Mouse (Mus musculus): Measurements from ENCODE around the gene Cltb. TPM values are rescaled to one million over a fixed set of nuclear protein-coding genes. Genes with fewer than 3 reads are reported as not detected.
A peak's percentile ranks its signal among the peaks of the same experiment; 100 is the strongest.

Cltb gene
- polyA plus RNA-seq, 1 experiment from 2014 or later = 51.0 TPM

DNA sequence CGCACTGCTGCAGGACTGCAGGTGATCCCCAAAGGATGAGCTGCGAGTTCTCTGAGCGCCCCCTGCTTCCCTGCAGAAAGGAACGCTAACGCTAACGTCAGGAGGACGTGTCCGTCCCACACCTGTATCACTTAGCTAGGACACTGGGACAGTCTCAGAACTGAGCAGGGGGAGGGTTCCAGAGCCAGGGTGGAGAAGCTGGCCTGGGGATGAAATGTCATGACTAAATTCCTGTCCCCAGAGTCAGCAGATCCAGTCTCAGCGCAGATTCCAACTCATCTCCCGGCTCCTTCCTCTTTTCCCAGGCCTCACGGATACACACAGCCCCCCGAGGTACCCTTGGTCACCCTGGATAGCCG lies 552 bp downstream of the Cltb start:
- Histone ChIP-seq H3K27ac (peak overlapping the region; percentile 85), H3K4me3 (replicated peaks) (peak overlapping the region; percentile 88), H3K27me3 (no peaks in the 10 kb centered on the region), H3K36me3 (peaks cover 14% of the 10 kb centered on the region; the same call in 1 of the 2 replicates), H3K9ac (peak overlapping the region; percentile 94), H3K4me1 (replicated peaks) (peaks cover 54% of the 10 kb centered on the region), H3K9me3 (replicated peaks) (no peaks in the 10 kb centered on the region), H3K4me2 (peak overlapping the region; percentile 96)
- DNase-seq (no peak), ATAC-seq (ENCODE audit: low read depth) (peak; percentile 27; the same call in 1 of the 2 replicates)
- 16% methylated on average over 13 of the region's 13 CpGs for WGBS (ENCODE audit: insufficient replicate concordance)

DNA sequence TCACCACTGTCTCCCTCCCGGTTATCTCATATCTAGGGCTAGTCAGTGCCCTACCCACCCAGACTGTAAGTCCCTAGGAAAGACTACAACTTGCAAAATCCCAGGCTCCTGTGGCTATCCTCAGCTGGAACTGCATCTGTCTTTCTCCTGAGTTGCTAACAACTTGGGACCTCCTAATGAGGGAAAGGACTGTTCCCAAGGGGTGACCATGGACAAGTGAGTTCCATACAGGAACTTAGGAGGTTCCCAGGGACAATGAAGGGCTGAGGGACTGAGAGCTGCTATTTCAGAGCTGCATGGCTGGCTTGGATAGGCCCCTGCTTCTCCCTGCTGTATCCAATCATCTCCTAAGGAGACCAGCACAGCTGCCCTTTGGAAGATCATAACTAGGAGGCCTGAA lies 1.8 kb downstream of the Cltb start:
- 26% methylated on average over 1 of the region's 1 CpGs for WGBS (ENCODE audit: insufficient replicate concordance)
- Histone ChIP-seq H3K36me3 (peaks cover 25% of the 10 kb centered on the region), H3K27me3 (no peaks in the 10 kb centered on the region), H3K4me2 (peak overlapping the region; percentile 96), H3K27ac (peak overlapping the region; percentile 81), H3K9me3 (replicated peaks) (no peaks in the 10 kb centered on the region), H3K4me3 (replicated peaks) (peak overlapping the region; percentile 88), H3K9ac (peak overlapping the region; percentile 94), H3K4me1 (replicated peaks) (peaks cover 54% of the 10 kb centered on the region)
- DNase-seq (no peak), ATAC-seq (ENCODE audit: low read depth) (no peak)

- Histone ChIP-seq H3K27ac (peak overlapping the region; percentile 81), H3K9ac (peak overlapping the region; percentile 94), H3K4me3 (replicated peaks) (peak overlapping the region; percentile 88), H3K27me3 (no peaks in the 10 kb centered on the region), H3K4me2 (peak overlapping the region; percentile 96), H3K36me3 (peaks cover 31% of the 10 kb centered on the region), H3K4me1 (replicated peaks) (peaks cover 54% of the 10 kb centered on the region), H3K9me3 (replicated peaks) (no peaks in the 10 kb centered on the region)
- no peak for DNase-seq
- ATAC-seq (ENCODE audit: low read depth) = no peak
- WGBS (ENCODE audit: insufficient replicate concordance) = 57% methylated on average over 8 of the region's 8 CpGs
These were observed 2.5 kb downstream of the Cltb start for GRCm38 (mm10) chr13:54608666-54609065.

GRCm38 (mm10) chr13:54608002-54608401 lies 3.1 kb downstream of the Cltb start:
- peaks cover 33% of the 10 kb centered on the region for H3K36me3 ChIP-seq
- H3K4me3 ChIP-seq (replicated peaks) = peak overlapping the region; percentile 88; the same call in 1 of the 2 replicates
- H3K27me3 ChIP-seq = no peaks in the 10 kb centered on the region
- H3K27ac ChIP-seq = peak overlapping the region; percentile 81
- peak; percentile 53 for DNase-seq
- peak overlapping the region; percentile 96 for H3K4me2 ChIP-seq
- peaks cover 54% of the 10 kb centered on the region for H3K4me1 ChIP-seq (replicated peaks)
- H3K9me3 ChIP-seq (replicated peaks) = no peaks in the 10 kb centered on the region
- peak; percentile 81 for ATAC-seq (ENCODE audit: low read depth)
- H3K9ac ChIP-seq = peak overlapping the region; percentile 22; the same call in 1 of the 2 replicates
- WGBS (ENCODE audit: insufficient replicate concordance) = 40% methylated on average over 3 of the region's 3 CpGs

DNA sequence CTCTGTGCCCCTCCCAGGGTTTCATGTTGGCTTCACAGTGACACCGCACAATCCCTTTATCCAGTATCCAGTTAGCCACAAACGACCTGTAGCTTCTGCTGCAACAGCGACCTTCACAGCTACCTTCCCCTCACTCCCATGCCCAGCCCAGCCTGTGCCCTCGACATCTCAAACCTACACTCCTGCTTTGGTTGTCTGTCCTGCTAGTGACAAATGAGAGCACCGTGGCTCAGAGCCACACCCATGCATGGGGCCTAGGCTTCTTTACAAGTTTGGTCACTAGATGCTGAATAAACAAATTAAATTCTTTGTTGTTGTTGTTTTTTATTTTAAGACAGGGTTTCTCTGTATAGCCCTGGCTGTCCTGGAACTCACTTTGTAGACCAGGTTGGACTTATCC lies 3.9 kb downstream of the Cltb start:
- ATAC-seq (ENCODE audit: low read depth) (peak; percentile 46; the same call in 1 of the 2 replicates), DNase-seq (peak; percentile 29)
- peak overlapping the region; percentile 21; the same call in 1 of the 2 replicates for H3K4me3 ChIP-seq (replicated peaks)
- peak overlapping the region; percentile 96 for H3K4me2 ChIP-seq
- no peaks in the 10 kb centered on the region for H3K27me3 ChIP-seq
- H3K27ac ChIP-seq = peak overlapping the region; percentile 81
- peaks cover 36% of the 10 kb centered on the region for H3K36me3 ChIP-seq
- no peaks in the 10 kb centered on the region for H3K9me3 ChIP-seq (replicated peaks)
- H3K4me1 ChIP-seq (replicated peaks) = peaks cover 54% of the 10 kb centered on the region
- WGBS (ENCODE audit: insufficient replicate concordance) = 31% methylated on average over 5 of the region's 5 CpGs
- H3K9ac ChIP-seq = peak overlapping the region; percentile 48; the same call in 1 of the 2 replicates

DNA sequence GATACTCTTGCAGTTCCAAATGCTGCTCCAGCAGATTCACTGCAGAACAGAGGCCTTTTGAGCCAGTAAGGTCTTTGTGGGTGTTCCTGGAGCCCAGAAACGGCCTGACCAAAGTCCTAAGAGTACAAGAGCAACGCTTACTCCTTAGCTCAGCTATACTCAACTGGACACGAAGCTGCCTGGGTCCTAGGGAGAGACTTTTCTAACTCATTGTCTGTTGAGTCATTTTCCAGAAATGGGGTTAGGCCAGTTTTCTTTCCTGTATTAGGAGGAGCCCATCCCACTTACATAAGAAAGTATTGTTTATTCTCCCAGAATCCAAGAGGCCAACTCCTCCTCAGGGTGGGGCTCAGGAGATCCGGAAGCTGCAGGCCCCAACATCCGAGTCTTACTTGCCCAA lies 5.7 kb downstream of the Cltb start:
- Histone ChIP-seq H3K4me1 (replicated peaks) (peaks cover 42% of the 10 kb centered on the region), H3K27me3 (no peaks in the 10 kb centered on the region), H3K9ac (no peak overlapping the region), H3K36me3 (peaks cover 41% of the 10 kb centered on the region), H3K4me2 (no peak overlapping the region), H3K4me3 (replicated peaks) (no peak overlapping the region), H3K27ac (no peak overlapping the region), H3K9me3 (replicated peaks) (no peaks in the 10 kb centered on the region)
- WGBS (ENCODE audit: insufficient replicate concordance) = 84% methylated on average over 5 of the region's 5 CpGs
- no peak for ATAC-seq (ENCODE audit: low read depth)
- no peak for DNase-seq

GRCm38 (mm10) chr13:54604221-54604620 lies 6.9 kb downstream of the Cltb start:
- Histone ChIP-seq H3K9me3 (replicated peaks) (no peaks in the 10 kb centered on the region), H3K4me2 (no peak overlapping the region), H3K4me1 (replicated peaks) (peaks cover 30% of the 10 kb centered on the region), H3K27me3 (no peaks in the 10 kb centered on the region), H3K4me3 (replicated peaks) (no peak overlapping the region), H3K9ac (no peak overlapping the region), H3K36me3 (peaks cover 49% of the 10 kb centered on the region), H3K27ac (no peak overlapping the region)
- DNase-seq (no peak), ATAC-seq (ENCODE audit: low read depth) (no peak)
- WGBS (ENCODE audit: insufficient replicate concordance) = 82% methylated on average over 4 of the region's 4 CpGs

GRCm38 (mm10) chr13:54603501-54603900 lies 7.6 kb downstream of the Cltb start:
- H3K27ac ChIP-seq = no peak overlapping the region
- no peak for ATAC-seq (ENCODE audit: low read depth)

GRCm38 (mm10) chr13:54602639-54603111 lies 8.5 kb downstream of the Cltb start:
- Histone ChIP-seq H3K9ac (no peak overlapping the region), H3K27ac (no peak overlapping the region), H3K9me3 (replicated peaks) (no peaks in the 10 kb centered on the region), H3K36me3 (peaks cover 64% of the 10 kb centered on the region), H3K4me1 (replicated peaks) (peaks cover 16% of the 10 kb centered on the region), H3K4me2 (no peak overlapping the region), H3K27me3 (no peaks in the 10 kb centered on the region), H3K4me3 (replicated peaks) (no peak overlapping the region)
- DNase-seq (no peak), ATAC-seq (ENCODE audit: low read depth) (no peak)
- WGBS (ENCODE audit: insufficient replicate concordance) = 67% methylated on average over 3 of the region's 3 CpGs

More at GRCm38 (mm10) chr13:54603501-54603900, 7.6 kb downstream of the Cltb start:
- H3K4me2 ChIP-seq = no peak overlapping the region
- H3K36me3 ChIP-seq = peaks cover 57% of the 10 kb centered on the region
- H3K9ac ChIP-seq = no peak overlapping the region
- no peak overlapping the region for H3K4me3 ChIP-seq (replicated peaks)
- no peaks in the 10 kb centered on the region for H3K27me3 ChIP-seq
- DNase-seq = no peak
- H3K4me1 ChIP-seq (replicated peaks) = peaks cover 23% of the 10 kb centered on the region
- H3K9me3 ChIP-seq (replicated peaks) = no peaks in the 10 kb centered on the region

DNA sequence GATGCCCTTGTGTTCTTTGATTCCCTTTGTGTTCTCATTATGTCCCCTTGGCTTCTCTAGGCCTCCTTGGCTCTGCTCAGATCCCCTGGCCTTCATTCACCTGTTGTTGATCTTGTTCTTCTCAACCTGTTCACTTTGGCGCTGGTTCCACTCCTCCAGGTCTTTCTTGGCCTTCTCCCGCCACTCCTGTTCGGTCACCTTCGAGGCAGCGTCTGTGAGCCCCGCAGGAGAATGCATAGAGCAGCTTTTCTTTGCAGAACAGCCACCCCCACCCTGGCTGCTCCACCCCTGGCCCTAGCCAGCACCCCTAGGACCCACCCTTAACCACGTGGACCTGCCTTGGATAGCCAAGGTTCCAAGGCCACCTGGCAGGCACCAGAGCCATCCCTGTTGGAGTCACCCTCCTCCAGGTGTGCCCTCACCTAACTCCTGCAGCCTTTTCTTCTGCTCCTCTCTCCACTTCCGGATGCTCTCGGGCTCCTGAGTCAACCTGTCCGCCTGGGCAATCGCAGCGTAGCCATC lies 12.5 kb downstream of the Cltb start:
- Histone ChIP-seq H3K4me1 (replicated peaks) (0 out of 2 replicates have a peak, but pooled peaks cover 6% of the 10 kb centered on the region), H3K9me3 (replicated peaks) (no peaks in the 10 kb centered on the region), H3K27me3 (no peaks in the 10 kb centered on the region), H3K27ac (no peak overlapping the region), H3K4me2 (no peak overlapping the region), H3K9ac (no peak overlapping the region), H3K36me3 (peaks cover 68% of the 10 kb centered on the region), H3K4me3 (replicated peaks) (no peak overlapping the region)
- WGBS (ENCODE audit: insufficient replicate concordance) = 88% methylated on average over 12 of the region's 12 CpGs
- no peak for DNase-seq
- no peak for ATAC-seq (ENCODE audit: low read depth)

DNA sequence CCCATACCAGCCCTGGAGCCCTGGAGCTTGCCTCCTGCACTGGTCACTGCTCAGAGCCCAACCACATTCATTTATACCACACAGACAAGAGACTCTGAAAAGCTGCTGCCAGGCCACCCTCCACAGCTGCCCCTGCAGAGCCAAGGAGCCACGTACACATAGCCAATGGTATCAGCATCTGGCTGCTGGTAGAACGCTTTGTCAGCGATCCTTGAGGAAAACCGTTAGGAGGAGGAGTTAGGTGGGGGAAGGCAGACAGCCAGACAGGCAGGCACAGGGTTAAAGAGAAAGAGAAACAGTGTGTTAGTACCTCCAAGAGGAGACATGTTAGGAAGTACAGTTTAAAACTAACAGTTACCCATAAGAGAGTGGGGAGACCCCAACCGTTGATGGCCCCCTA lies 14.3 kb downstream of the Cltb start:
- Histone ChIP-seq H3K4me1 (replicated peaks) (peaks cover 15% of the 10 kb centered on the region), H3K36me3 (peaks cover 72% of the 10 kb centered on the region), H3K4me3 (replicated peaks) (no peak overlapping the region), H3K27me3 (no peaks in the 10 kb centered on the region), H3K27ac (no peak overlapping the region), H3K9ac (no peak overlapping the region), H3K9me3 (replicated peaks) (no peaks in the 10 kb centered on the region), H3K4me2 (no peak overlapping the region)
- ATAC-seq (ENCODE audit: low read depth) = no peak
- DNase-seq = no peak
- WGBS (ENCODE audit: insufficient replicate concordance) = 70% methylated on average over 5 of the region's 5 CpGs

GRCm38 (mm10) chr13:54596107-54596690 lies 14.9 kb downstream of the Cltb start:
- no peak overlapping the region for H3K4me3 ChIP-seq (replicated peaks)
- no peak for DNase-seq
- no peak overlapping the region for H3K4me2 ChIP-seq
- peaks cover 21% of the 10 kb centered on the region for H3K4me1 ChIP-seq (replicated peaks)
- H3K36me3 ChIP-seq = peaks cover 71% of the 10 kb centered on the region
- 72% methylated on average over 8 of the region's 8 CpGs for WGBS (ENCODE audit: insufficient replicate concordance)
- no peak overlapping the region for H3K9ac ChIP-seq
- ATAC-seq (ENCODE audit: low read depth) = no peak
- H3K27ac ChIP-seq = no peak overlapping the region
- H3K27me3 ChIP-seq = no peaks in the 10 kb centered on the region
- H3K9me3 ChIP-seq (replicated peaks) = no peaks in the 10 kb centered on the region
